Mouse (Mus musculus) CH12.LX (cell line): ENCODE data around the gene Fuk. TPM values are rescaled to one million over a fixed set of nuclear protein-coding genes. Genes with fewer than 3 reads are reported as not detected.
A peak's percentile ranks its signal among the peaks of the same experiment; 100 is the strongest.

ENCODE experiments used
- DNase-seq: peaks from one replicate; pipeline ENCODE4 v3.0.0-alpha.2; 2013; ENCODE audit errors: extremely low read depth
- H3K27ac ChIP-seq: 2 replicates; pipeline ENCODE4 v1.5.1; 2012; ENCODE audit warnings: low read depth, mild to moderate bottlenecking, control low read depth, moderate library complexity; ENCODE audit not compliant: insufficient read depth
- H3K27me3 ChIP-seq: replicated peaks from 2 replicates; pipeline ENCODE3; 2012; ENCODE audit warnings: inconsistent platforms
- H3K36me3 ChIP-seq, 2 experiments: replicated peaks in 1 of 2; 2 replicates each; pipeline versions ENCODE3 to v1.6.1; 2012; ENCODE audit warnings: inconsistent platforms in 1 of 2, low read length in 1 of 2, mild to moderate bottlenecking in 1 of 2, mixed read lengths in 1 of 2, moderate library complexity in 1 of 2; ENCODE audit not compliant: control insufficient read depth in 1 of 2, insufficient read depth in 1 of 2
- H3K4me1 ChIP-seq, 2 experiments: 2 replicates each; pipeline ENCODE4 v1.6.1; 2012; ENCODE audit warnings: inconsistent platforms in 1 of 2, moderate library complexity in 1 of 2; ENCODE audit not compliant: insufficient read depth in 2 of 2, control insufficient read depth in 1 of 2
- H3K4me2 ChIP-seq: 2 replicates; pipeline ENCODE4 v1.6.1; 2012; ENCODE audit warnings: low read depth, mild to moderate bottlenecking, control low read depth; ENCODE audit not compliant: poor library complexity, insufficient read depth, severe bottlenecking
- H3K4me3 ChIP-seq, 3 experiments: fragments of 150-350 bp in 1 of 3; sonication (generic) in 1 of 3; replicated peaks in 1 of 3; 2 replicates each; pipeline versions ENCODE3 to v1.5.1; 2011 to 2012; ENCODE audit warnings: low read depth in 2 of 3, low read length in 2 of 3, mild to moderate bottlenecking in 2 of 3, moderate library complexity in 2 of 3, control low read depth in 1 of 3, improper control_type of control experiment in 1 of 3, inconsistent platforms in 1 of 3, mixed read lengths in 1 of 3; ENCODE audit not compliant: poor library complexity in 1 of 3
- H3K79me2 ChIP-seq: replicated peaks from 2 replicates; pipeline ENCODE4 v1.6.1; 2012; ENCODE audit warnings: mild to moderate bottlenecking, moderate library complexity; ENCODE audit not compliant: control insufficient read depth, poor library complexity, insufficient read depth, severe bottlenecking; ENCODE audit errors: extremely low read depth
- H3K9ac ChIP-seq: 2 replicates; pipeline ENCODE4 v1.6.1; 2012; ENCODE audit warnings: low read depth, mild to moderate bottlenecking, control low read depth, moderate library complexity; ENCODE audit not compliant: insufficient read depth
- H3K9me3 ChIP-seq: replicated peaks from 2 replicates; pipeline ENCODE3; 2012; ENCODE audit warnings: low read length, inconsistent platforms, mixed read lengths
- BHLHE40 ChIP-seq: IDR thresholded peaks from 2 replicates; pipeline ENCODE4 v1.6.1; 2011; ENCODE audit warnings: mild to moderate bottlenecking, low read depth, low read length, improper control_type of control experiment
- CHD1 ChIP-seq: IDR thresholded peaks from 2 replicates; pipeline ENCODE4 v1.6.1; 2012; ENCODE audit warnings: low read depth, low read length, improper control_type of control experiment, inconsistent platforms
- CHD2 ChIP-seq: IDR thresholded peaks from 2 replicates; pipeline ENCODE4 v1.6.1; 2011; ENCODE audit warnings: low read length, improper control_type of control experiment
- CTCF ChIP-seq, 2 experiments: IDR thresholded peaks in 1 of 2; conservative IDR thresholded peaks in 1 of 2; 2 replicates each; pipeline ENCODE4 v1.5.1; 2011 to 2012; ENCODE audit warnings: low read depth in 2 of 2, low read length in 2 of 2, improper control_type of control experiment in 1 of 2, inconsistent platforms in 1 of 2, mild to moderate bottlenecking in 1 of 2, moderate library complexity in 1 of 2
- ELF1 ChIP-seq: IDR thresholded peaks from 2 replicates; pipeline ENCODE4 v1.6.1; 2014; ENCODE audit warnings: low read depth, mild to moderate bottlenecking, inconsistent platforms, low read length, improper control_type of control experiment
- EP300 ChIP-seq: IDR thresholded peaks from 2 replicates; pipeline ENCODE4 v1.6.1; 2011; ENCODE audit warnings: low read length, improper control_type of control experiment
- ETS1 ChIP-seq: conservative IDR thresholded peaks from 2 replicates; pipeline ENCODE4 v1.6.1; 2012; ENCODE audit warnings: low read depth, mild to moderate bottlenecking, inconsistent platforms, low read length, improper control_type of control experiment, moderate library complexity
- HCFC1 ChIP-seq: IDR thresholded peaks from 2 replicates; pipeline ENCODE4 v1.6.1; 2012; ENCODE audit warnings: low read depth, mild to moderate bottlenecking, inconsistent platforms, low read length, improper control_type of control experiment
- IRF4 ChIP-seq: IDR thresholded peaks from 2 replicates; pipeline ENCODE4 v1.6.1; 2014; ENCODE audit warnings: low read depth, mild to moderate bottlenecking, inconsistent platforms, low read length, improper control_type of control experiment
- JUND ChIP-seq: conservative IDR thresholded peaks from 2 replicates; pipeline ENCODE4 v1.6.1; 2011; ENCODE audit warnings: low read depth, low read length, improper control_type of control experiment
- KAT2A ChIP-seq: IDR thresholded peaks from 2 replicates; pipeline ENCODE4 v1.6.1; 2012; ENCODE audit warnings: low read length, improper control_type of control experiment, inconsistent platforms; ENCODE audit not compliant: insufficient replicate concordance
- MAFK ChIP-seq: IDR thresholded peaks from 2 replicates; pipeline ENCODE4 v1.6.1; 2011; ENCODE audit warnings: low read length, improper control_type of control experiment; ENCODE audit not compliant: insufficient replicate concordance
- MAX ChIP-seq: IDR thresholded peaks from 2 replicates; pipeline ENCODE4 v1.6.1; 2011; ENCODE audit warnings: low read length, improper control_type of control experiment
- MAZ ChIP-seq: IDR thresholded peaks from 2 replicates; pipeline ENCODE4 v1.6.1; 2012; ENCODE audit warnings: low read depth, mild to moderate bottlenecking, inconsistent platforms, low read length, improper control_type of control experiment, moderate library complexity
- MEF2A ChIP-seq: IDR thresholded peaks from 2 replicates; pipeline ENCODE4 v1.6.1; 2014; ENCODE audit warnings: low read depth, mild to moderate bottlenecking, inconsistent platforms, low read length, improper control_type of control experiment, borderline replicate concordance
- MXI1 ChIP-seq: IDR thresholded peaks from 2 replicates; pipeline ENCODE4 v1.6.1; 2011; ENCODE audit warnings: mild to moderate bottlenecking, low read depth, low read length, improper control_type of control experiment
- MYC ChIP-seq: IDR thresholded peaks from 2 replicates; pipeline ENCODE4 v1.6.1; 2011; ENCODE audit warnings: low read depth, mild to moderate bottlenecking, improper control_type of control experiment, low read length
- POLR2A ChIP-seq: IDR thresholded peaks from 2 replicates; pipeline ENCODE4 v1.6.1; 2011; ENCODE audit warnings: low read depth, mild to moderate bottlenecking, improper control_type of control experiment, low read length
- RAD21 ChIP-seq: IDR thresholded peaks from 2 replicates; pipeline ENCODE4 v1.6.1; 2011; ENCODE audit warnings: low read depth, mild to moderate bottlenecking, low read length, improper control_type of control experiment, moderate library complexity
- RCOR1 ChIP-seq: conservative IDR thresholded peaks from 2 replicates; pipeline ENCODE4 v1.6.1; 2012; ENCODE audit warnings: low read depth, mild to moderate bottlenecking, inconsistent platforms, low read length, improper control_type of control experiment
- SIN3A ChIP-seq: IDR thresholded peaks from 2 replicates; pipeline ENCODE4 v1.6.1; 2012; ENCODE audit warnings: low read length, improper control_type of control experiment, inconsistent platforms
- TBP ChIP-seq: conservative IDR thresholded peaks from 2 replicates; pipeline ENCODE4 v1.6.1; 2011; ENCODE audit warnings: low read depth, low read length, improper control_type of control experiment
- TCF12 ChIP-seq: IDR thresholded peaks from 2 replicates; pipeline ENCODE4 v1.6.1; 2014; ENCODE audit warnings: low read depth, mild to moderate bottlenecking, inconsistent platforms, low read length, improper control_type of control experiment
- UBTF ChIP-seq: IDR thresholded peaks from 2 replicates; pipeline ENCODE4 v1.6.1; 2012; ENCODE audit warnings: low read depth, mild to moderate bottlenecking, inconsistent platforms, low read length, improper control_type of control experiment, moderate library complexity
- ZC3H11A ChIP-seq: IDR thresholded peaks from 2 replicates; pipeline ENCODE4 v1.6.1; 2012; ENCODE audit warnings: low read depth, mild to moderate bottlenecking, inconsistent platforms, low read length, improper control_type of control experiment
- ZKSCAN1 ChIP-seq: IDR thresholded peaks from 2 replicates; pipeline ENCODE4 v1.6.1; 2012; ENCODE audit warnings: low read depth, inconsistent platforms, low read length, improper control_type of control experiment, borderline replicate concordance
- ZMIZ1 ChIP-seq: IDR thresholded peaks from 2 replicates; pipeline ENCODE4 v1.6.1; 2012; ENCODE audit warnings: low read depth, mild to moderate bottlenecking, inconsistent platforms, low read length, improper control_type of control experiment
- ZNF384 ChIP-seq: IDR thresholded peaks from 2 replicates; pipeline ENCODE4 v1.6.1; 2012; ENCODE audit warnings: low read depth, low read length, improper control_type of control experiment, inconsistent platforms
- dilution Hi-C: fragments of 300-500 bp; cut with MboI; formaldehyde crosslinking; loops from 2 replicates; pipeline ENCODE4 v1.14.3; 2020; ENCODE audit warnings: low sequenced_read_pairs; ENCODE audit not compliant: extremely low pct_unique_long_range_greater_than_20kb, extremely low pct_ligation_motif_present
- in situ Hi-C: fragments of 300-500 bp; cut with MboI; formaldehyde crosslinking; loops from 3 replicates; pipeline ENCODE4 v1.14.3; 2019; ENCODE audit warnings: low sequenced_read_pairs, low pct_ligation_motif_present, low pct_unique_long_range_greater_than_20kb, mixed read lengths
- polyA plus RNA-seq: library from polyadenylated mRNA; unstranded; fragments of >175 nt; gene quantifications from 2 replicates; pipeline ENCODE4 v1.2.1, GENCODE M21; 2012; ENCODE audit warnings: low read depth; ENCODE audit not compliant: insufficient read length
- total RNA-seq, 2 experiments: library from RNA; depleted of rRNA; stranded (reverse); fragments of 300-350 nt in 1 of 2; fragments of >200 nt in 1 of 2; gene quantifications; 2 replicates each; pipeline ENCODE4 v1.2.3; 2012 to 2014

Gene Fuk
- total and polyA plus RNA-seq, 3 experiments: 6.4 to 14.4 (median 6.8) TPM

- TF ChIP-seq BHLHE40 (0 out of 2 replicates have a peak, but pooled peaks have one; percentile 12), MAFK (no peak), MXI1 (peak; percentile 78), EP300 (0 out of 2 replicates have a peak, but pooled peaks have one; percentile 22), HCFC1 (no peak), POLR2A (no peak; the same call in 1 of the 2 replicates), RAD21 (no peak), JUND (no peak), ZC3H11A (no peak), KAT2A (0 out of 2 replicates have a peak, but pooled peaks have one; percentile 20), RCOR1 (no peak), ZNF384 (peak; percentile 28), TCF12 (peak; percentile 29; the same call in 1 of the 2 replicates), CHD2 (peak; percentile 69; the same call in 1 of the 2 replicates), CHD1 (no peak)
- TF ChIP-seq, all 38 proteins: peak for 7
- in situ Hi-C loops: no loop called here
- H3K27ac ChIP-seq: peak overlapping the region; percentile 96
- H3K4me2 ChIP-seq: peak overlapping the region; percentile 92
- peak overlapping the region; percentile 80 for H3K9ac ChIP-seq
- peaks cover 4% of the 10 kb centered on the region for H3K9me3 ChIP-seq
- peaks cover 66% of the 10 kb centered on the region for H3K79me2 ChIP-seq
- peaks cover 26 to 80% of the 10 kb centered on the region in 2 experiments for H3K4me1 ChIP-seq
- H3K36me3 ChIP-seq: peaks cover 7 to 35% of the 10 kb centered on the region in 2 experiments
- H3K4me3 ChIP-seq: no peak overlapping the region
- peak; percentile 69 for DNase-seq
- no peaks in the 10 kb centered on the region for H3K27me3 ChIP-seq
- dilution Hi-C loops: no loop called here
Observed at GRCm38 (mm10) chr8:110926690-110927089, 24.4 kb upstream of the Fuk start.

DNA sequence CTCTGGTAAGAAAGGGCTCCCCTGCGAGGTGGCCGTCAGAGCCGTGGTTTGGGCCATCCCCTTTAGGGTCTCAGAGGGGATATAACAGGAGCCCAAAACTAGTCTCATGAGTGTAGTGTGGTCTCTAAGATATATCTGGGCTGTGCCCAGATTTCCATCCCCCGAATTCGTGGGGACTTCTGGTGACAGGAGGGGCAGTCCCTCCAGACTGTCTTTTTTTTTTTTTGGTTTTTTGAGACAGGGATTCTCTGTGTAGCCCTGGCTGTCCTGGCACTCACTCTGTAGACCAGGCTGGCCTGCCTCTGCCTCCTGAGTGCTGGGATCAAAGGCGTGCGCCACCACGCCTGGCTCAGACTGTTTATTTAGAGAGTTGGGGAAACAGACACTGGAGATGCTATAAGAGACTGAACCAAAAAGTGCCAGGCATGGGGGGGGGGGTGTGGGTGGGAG lies 23.4 kb upstream of the Fuk start:
- Histone ChIP-seq H3K9me3 (peaks cover 4% of the 10 kb centered on the region), H3K27me3 (no peaks in the 10 kb centered on the region), H3K4me3 (no peak overlapping the region), H3K36me3 (peaks cover 4 to 25% of the 10 kb centered on the region in 2 experiments), H3K79me2 (peaks cover 66% of the 10 kb centered on the region), H3K27ac (peak overlapping the region; percentile 84), H3K4me1 (peaks cover 21 to 77% of the 10 kb centered on the region in 2 experiments), H3K4me2 (peak overlapping the region; percentile 92), H3K9ac (peak overlapping the region; percentile 80)
- dilution Hi-C loops (no loop called here), in situ Hi-C loops (no loop called here)
- DNase-seq: peak; percentile 87
- TF ChIP-seq ZMIZ1 (no peak), BHLHE40 (peak; percentile 61), ETS1 (peak; percentile 77), CHD2 (peak; percentile 56; the same call in 1 of the 2 replicates), KAT2A (no peak), MAZ (peak; percentile 30; the same call in 1 of the 2 replicates), ELF1 (no peak), POLR2A (peak; percentile 33; the same call in 1 of the 2 replicates), RCOR1 (0 out of 2 replicates have a peak, but pooled peaks have one; percentile 45), MXI1 (peak; percentile 80), CTCF (conservative IDR thresholded peaks at IDR 0.05 in 1 of 2, IDR thresholded peaks at IDR 0.05 in 1 of 2; ENCODE audit: low read depth in 2 of 2, low read length in 2 of 2) (no peak), TCF12 (peak; percentile 66; the same call in 1 of the 2 replicates), UBTF (0 out of 2 replicates have a peak, but pooled peaks have one; percentile 16), HCFC1 (no peak; the same call in 1 of the 2 replicates), TBP (0 out of 2 replicates have a peak, but pooled peaks have one; percentile 37), MAFK (no peak), RAD21 (no peak; the same call in 1 of the 2 replicates), ZNF384 (peak; percentile 94), SIN3A (peak; percentile 59), CHD1 (0 out of 2 replicates have a peak, but pooled peaks have one; percentile 37), MAX (0 out of 2 replicates have a peak, but pooled peaks have one; percentile 34), ZKSCAN1 (no peak), EP300 (peak; percentile 61; the same call in 1 of the 2 replicates), MYC (no peak), MEF2A (peak; percentile 85), IRF4 (peak; percentile 60), JUND (no peak)
